Mouse (Mus musculus): ENCODE data around the gene Vezt.

- TF ChIP-seq CTCF (IDR thresholded peaks at IDR 0.05; ENCODE audit: low read depth, low read length), result peak; percentile 56
- TF ChIP-seq POLR2A (IDR thresholded peaks at IDR 0.05; ENCODE audit: extremely low read depth, insufficient read depth, low read length), result no peak
Measured at GRCm38 (mm10) chr10:93945364-93945763, 90.3 kb downstream of the Vezt start.
